Mouse (Mus musculus) olfactory bulb, adult 2 months (tissue): ENCODE results near the gene Shc3.

Experiments used
- CTCF ChIP-seq: fragments of 200-500 bp; IDR thresholded peaks from 2 replicates; pipeline ENCODE4 v1.5.1; 2012; ENCODE audit warnings: low read depth, mild to moderate bottlenecking, low read length, moderate library complexity; ENCODE audit not compliant: insufficient read depth
- POLR2A ChIP-seq: fragments of 200-500 bp; IDR thresholded peaks from 2 replicates; pipeline ENCODE4 v1.6.1; 2012; ENCODE audit warnings: mild to moderate bottlenecking, low read depth, low read length, moderate library complexity; ENCODE audit not compliant: insufficient read depth

DNA sequence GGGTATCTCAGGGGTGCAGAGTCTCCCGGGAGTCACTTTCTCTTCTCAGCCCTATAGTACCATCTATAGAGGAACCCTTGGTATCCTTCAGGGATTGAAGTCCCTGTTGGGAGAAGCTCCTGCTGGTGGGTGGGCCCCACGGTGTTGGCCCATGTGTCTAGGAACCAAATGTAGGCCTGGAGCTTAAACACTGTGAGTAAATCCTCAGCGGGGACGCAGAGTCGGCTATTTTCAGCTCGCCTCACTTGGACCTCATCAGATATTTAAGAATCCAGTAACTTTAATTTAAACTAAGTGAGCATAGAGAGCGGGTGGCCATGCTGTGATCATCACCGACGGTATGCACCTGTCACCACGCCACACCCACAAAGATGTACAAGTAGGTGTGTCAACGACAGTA lies 152.5 kb downstream of the Shc3 start:
- TF ChIP-seq CTCF (no peak), POLR2A (no peak)
